Mouse (Mus musculus) CD4-positive, CD25-positive, alpha-beta regulatory T cell, adult 9 weeks (primary cell): ENCODE measurements around the gene Snx6. TPM values are rescaled to one million over a fixed set of nuclear protein-coding genes. Genes with fewer than 3 reads are reported as not detected.

Experiments
- polyA plus RNA-seq: library from polyadenylated mRNA; unstranded; fragments of 100-300 nt; shearing (Covaris generic); gene quantifications from one replicate; pipeline ENCODE4 v1.2.1, GENCODE M21; 2017

Snx6 gene
- polyA plus RNA-seq: 137 TPM

DNA sequence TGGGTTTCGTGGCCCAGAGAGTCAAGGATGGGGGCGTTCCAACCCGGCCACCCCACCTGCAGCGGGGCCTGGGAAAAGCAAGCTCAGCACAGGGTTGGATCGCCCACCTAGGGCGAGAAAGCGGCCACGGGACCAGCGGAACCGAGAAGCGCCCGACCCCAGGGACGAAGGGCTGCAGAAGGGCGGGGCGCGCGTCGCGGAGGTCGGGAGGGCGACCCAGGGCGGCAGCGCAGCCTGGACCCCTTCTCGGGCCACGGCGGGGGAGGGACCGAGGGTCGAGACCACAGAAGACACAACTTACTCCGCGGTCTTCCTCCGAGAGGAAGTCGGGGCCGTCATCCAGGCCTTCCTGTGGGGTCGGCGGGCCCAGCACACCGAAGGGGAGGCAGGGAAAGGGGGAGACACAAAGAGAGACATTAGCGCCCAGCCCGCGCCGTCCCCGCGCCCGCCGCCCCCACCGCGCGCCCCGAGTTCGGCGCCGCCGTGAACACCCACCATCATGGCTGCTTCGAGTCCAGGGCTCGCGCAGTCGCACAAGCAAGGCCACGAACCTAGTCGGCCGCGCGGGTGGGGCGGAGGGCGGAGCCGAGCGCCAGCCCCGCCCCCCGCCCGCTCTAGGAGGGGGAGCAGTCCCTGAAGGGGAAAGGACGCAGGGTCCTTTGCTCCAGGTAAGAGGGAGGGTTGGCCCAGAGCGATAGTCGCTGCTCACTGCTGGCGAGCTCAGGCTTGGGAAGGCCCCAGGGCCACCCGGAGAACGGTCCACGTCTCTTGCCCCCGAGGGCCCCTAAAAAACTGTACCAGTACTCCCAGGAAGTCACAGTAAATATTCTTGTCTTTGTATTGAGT lies at the start of gene Snx6:
Gene Snx6, minus strand, starts transcription at position 551 of the 846 bp plus-strand sequence.

Other genes with a start within 250 kb of the Snx6 start
- 195 TPM for gene Sptssa, start 139.1 kb downstream of the Snx6 start, polyA plus RNA-seq
- 100 TPM for gene Eapp, start 99.8 kb downstream of the Snx6 start, polyA plus RNA-seq
- 21.6 TPM for gene Cfl2, start 67.2 kb upstream of the Snx6 start, polyA plus RNA-seq
- gene Gm20403, start 190.8 kb upstream of the Snx6 start, polyA plus RNA-seq: not detected
- gene Baz1a, start 218.6 kb upstream of the Snx6 start, polyA plus RNA-seq: 12.3 TPM